Mouse (Mus musculus) gastrocnemius, postnatal 25 days (tissue): ENCODE measurements at regions not wholly inside any gene's neighbourhood (a gene's known extent, or its start where the extent isn't known, plus 50 kb on each side); places are given as distances from the start of the nearest gene placed in this dataset.

Experiments
- DNase-seq: peaks from one replicate; pipeline ENCODE4 v3.0.0; 2022

- DNase-seq: no peak
Observed at GRCm38 (mm10) chr4:81966054-81966623, 523.5 kb upstream of the Mpdz start.

GRCm38 (mm10) chr4:81963112-81963511 lies 520.5 kb upstream of the Mpdz start:
- no peak for DNase-seq

GRCm38 (mm10) chr4:81962586-81962985 lies 520.0 kb upstream of the Mpdz start:
- DNase-seq: no peak

- no peak for DNase-seq
Observed at GRCm38 (mm10) chr4:81960552-81961534, 518.2 kb upstream of the Mpdz start.

- DNase-seq: no peak
Observed at GRCm38 (mm10) chr4:81956926-81957694, 514.5 kb upstream of the Mpdz start.

- DNase-seq: no peak
Observed at GRCm38 (mm10) chr4:81953023-81953422, 510.4 kb upstream of the Mpdz start.

- peak; percentile 71 for DNase-seq
Observed at GRCm38 (mm10) chr4:81937384-81937783, 494.8 kb upstream of the Mpdz start.

- no peak for DNase-seq
Observed at GRCm38 (mm10) chr4:81930956-81931355, 488.3 kb upstream of the Mpdz start.

GRCm38 (mm10) chr4:81928581-81929244 lies 486.1 kb upstream of the Mpdz start:
- DNase-seq: no peak

GRCm38 (mm10) chr4:81927176-81927714 lies 484.6 kb upstream of the Mpdz start:
- no peak for DNase-seq

- DNase-seq: no peak
Observed at GRCm38 (mm10) chr4:81926662-81927141, 484.1 kb upstream of the Mpdz start.

GRCm38 (mm10) chr4:81925611-81926010 lies 483.0 kb upstream of the Mpdz start:
- DNase-seq: no peak

- no peak for DNase-seq
Observed at GRCm38 (mm10) chr4:81924120-81924519, 481.5 kb upstream of the Mpdz start.

GRCm38 (mm10) chr4:81922876-81923275 lies 480.3 kb upstream of the Mpdz start:
- no peak for DNase-seq

- DNase-seq: no peak
Observed at GRCm38 (mm10) chr4:81914971-81915370, 472.4 kb upstream of the Mpdz start.

- DNase-seq: peak; percentile 79
Observed at GRCm38 (mm10) chr4:81913296-81913695, 470.7 kb upstream of the Mpdz start.

GRCm38 (mm10) chr4:81912653-81913052 lies 470.0 kb upstream of the Mpdz start:
- DNase-seq: peak; percentile 66

- DNase-seq: peak; percentile 14
Observed at GRCm38 (mm10) chr4:81899961-81900540, 457.4 kb upstream of the Mpdz start.

- DNase-seq: no peak
Observed at GRCm38 (mm10) chr4:81898661-81899060, 456.0 kb upstream of the Mpdz start.

GRCm38 (mm10) chr4:81897451-81897850 lies 454.8 kb upstream of the Mpdz start:
- DNase-seq: no peak

- no peak for DNase-seq
Observed at GRCm38 (mm10) chr4:81868941-81869340, 426.3 kb upstream of the Mpdz start.
